Mouse (Mus musculus): ENCODE measurements at regions not wholly inside any gene's neighbourhood (a gene's known extent, or its start where the extent isn't known, plus 50 kb on each side); places are given as distances from the start of the nearest gene placed in this dataset.
A peak's percentile ranks its signal among the peaks of the same experiment; 100 is the strongest.

DNA sequence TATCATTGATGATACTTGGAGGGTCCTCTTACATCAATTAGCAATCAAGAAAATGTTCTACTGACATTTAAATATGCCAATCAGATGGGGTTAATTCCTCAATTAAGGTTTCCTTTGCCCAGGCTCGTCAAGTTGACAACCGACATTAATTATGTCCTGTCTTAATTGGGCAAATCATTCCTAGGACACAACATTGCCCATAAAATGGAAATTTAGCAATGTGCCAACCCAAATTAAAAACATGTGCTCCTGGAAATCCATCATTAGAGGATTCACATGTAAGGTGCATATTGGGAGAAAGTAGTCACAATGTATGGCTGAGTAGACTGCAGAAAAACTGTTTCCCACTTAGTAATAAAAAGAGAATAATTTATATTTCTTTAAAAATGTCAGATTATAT is 483.6 kb upstream of the B430305J03Rik start:
- DNase-seq (ENCODE audit: low spot score in 2 of 2), result no peak

GRCm38 (mm10) chr3:61846703-61847102 is 481.0 kb upstream of the B430305J03Rik start:
- no peak for DNase-seq (ENCODE audit: low spot score in 2 of 2)

GRCm38 (mm10) chr3:61839355-61840009 is 473.7 kb upstream of the B430305J03Rik start:
- peak; percentile 32 to 72 for DNase-seq (ENCODE audit: low spot score in 2 of 2)

DNA sequence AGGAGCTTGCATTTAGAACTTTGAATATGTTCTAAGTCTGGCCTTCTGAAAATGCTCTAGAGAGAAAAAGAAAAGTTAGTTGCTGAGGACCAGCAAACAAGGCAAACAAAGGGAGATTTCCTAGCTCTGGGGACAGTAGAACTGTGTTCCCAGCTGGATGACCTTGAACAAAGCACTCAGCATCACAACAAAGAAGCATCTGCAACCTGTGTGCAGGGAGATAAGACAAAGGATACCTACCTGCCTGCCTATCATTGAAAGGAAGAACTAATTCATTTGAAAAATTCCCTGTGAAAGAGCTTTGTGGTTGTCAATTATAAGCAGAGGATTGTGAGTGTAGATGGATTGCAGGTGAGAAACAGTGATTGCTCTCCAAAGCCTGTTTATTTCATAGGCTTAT is 451.1 kb upstream of the B430305J03Rik start:
- no peak for DNase-seq (ENCODE audit: low spot score in 2 of 2)

GRCm38 (mm10) chr3:61796021-61796420 is 430.3 kb upstream of the B430305J03Rik start:
- DNase-seq (ENCODE audit: low spot score in 2 of 2), result no peak

DNA sequence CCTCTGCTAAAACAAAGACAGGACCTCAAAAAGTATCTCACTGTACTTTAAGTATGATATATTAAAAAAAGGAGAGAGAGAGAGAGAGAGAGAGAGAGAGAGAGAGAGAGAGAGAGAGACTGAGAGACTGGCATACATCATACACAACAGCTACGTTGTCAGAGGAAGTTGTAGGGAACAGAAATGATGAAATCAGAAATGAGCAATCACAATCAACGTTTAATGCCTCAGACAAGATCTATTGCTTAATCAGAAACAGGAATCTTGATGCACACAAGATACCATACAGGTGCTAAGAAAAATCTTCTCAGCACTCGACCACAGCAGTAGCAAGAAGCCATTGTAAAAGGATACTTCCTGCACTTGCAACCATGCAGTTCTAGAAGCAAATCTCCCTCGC is 424.9 kb upstream of the B430305J03Rik start:
- DNase-seq (ENCODE audit: low spot score in 2 of 2), result no peak
